Mouse (Mus musculus) lung, postnatal 10 days (tissue): Measurements from ENCODE around the gene Ankle2.

ENCODE experiments used
- DNase-seq: peaks from one replicate; pipeline ENCODE4 v3.0.0; 2021

Gene Ankle2

GRCm38 (mm10) chr5:110285156-110285555 lies 54.4 kb downstream of the Ankle2 start:
- no peak for DNase-seq

- peak; percentile 95 for DNase-seq
Observed at GRCm38 (mm10) chr5:110285770-110286445, 55.1 kb downstream of the Ankle2 start, which contains the start of the genes Pxmp2 and Pole. Pxmp2 (minus strand) TSS chr5:110286186. Pole (plus strand) TSS chr5:110286306.

DNA sequence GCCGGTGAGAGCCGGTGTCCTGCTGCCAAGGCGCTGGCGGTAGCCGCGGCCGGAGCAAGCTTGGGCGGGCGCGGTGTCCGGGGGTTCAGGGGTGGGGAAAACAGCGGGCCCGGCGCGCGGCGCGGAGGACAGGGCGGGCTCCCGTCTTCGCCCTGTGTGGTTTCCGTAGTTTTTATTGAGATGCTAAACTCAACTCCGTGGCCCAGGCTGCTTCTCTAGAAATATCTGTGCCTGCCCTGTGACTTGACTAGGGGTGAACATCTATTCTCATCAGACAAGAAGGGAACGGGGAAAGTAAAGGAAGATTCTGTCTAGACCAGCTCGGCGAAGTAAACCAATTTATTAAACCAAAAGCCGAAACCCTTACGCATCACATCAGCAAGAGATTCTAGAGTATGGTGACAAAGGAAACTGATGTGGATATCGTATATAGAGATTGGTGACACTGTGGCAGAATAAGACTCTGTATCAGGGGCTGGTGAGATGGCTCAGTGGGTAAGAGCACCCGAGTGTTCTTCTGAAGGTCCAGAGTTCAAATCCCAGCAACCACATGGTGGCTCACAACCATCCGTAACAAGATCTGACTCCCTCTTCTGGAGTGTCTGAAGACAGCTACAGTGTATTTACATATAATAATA lies 55.8 kb downstream of the Ankle2 start:
- no peak for DNase-seq

DNA sequence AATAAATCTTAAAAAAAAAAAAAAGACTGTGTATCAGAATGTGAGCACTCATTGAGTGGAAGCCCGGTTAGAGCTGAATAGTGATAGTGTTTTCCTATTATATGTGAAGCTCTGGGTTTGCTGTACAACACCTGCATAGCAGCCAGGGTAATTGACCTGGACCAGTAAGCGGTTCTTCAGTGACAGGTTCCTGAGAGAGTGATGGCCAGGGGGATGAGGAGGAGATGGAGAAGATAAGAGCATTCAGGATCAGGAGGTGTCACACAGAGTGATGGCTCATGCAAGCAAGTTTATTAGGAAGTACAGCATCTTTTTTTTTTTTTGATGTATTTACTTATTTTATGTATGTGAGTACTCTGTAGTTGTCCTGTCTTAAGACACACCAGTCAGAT lies 56.3 kb downstream of the Ankle2 start:
- DNase-seq, result no peak

DNA sequence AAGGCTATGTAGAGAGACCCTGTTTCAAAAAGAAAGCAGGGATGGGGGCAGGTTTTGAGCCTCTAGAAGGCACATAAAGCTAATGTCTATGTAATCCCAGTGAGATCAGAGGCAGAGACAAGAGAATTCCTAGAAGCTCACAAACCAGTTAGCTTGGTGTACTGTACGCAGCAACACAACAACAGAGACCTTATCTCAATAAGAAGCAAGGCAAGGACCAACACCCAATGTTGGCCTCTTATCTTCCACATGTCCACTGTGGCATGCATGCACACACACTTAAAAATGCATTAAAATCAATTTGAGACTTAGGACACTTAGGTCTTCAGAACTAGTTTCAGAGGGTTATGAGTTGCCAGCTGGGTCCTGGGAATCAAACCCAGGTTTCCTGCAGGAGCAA lies 60.8 kb downstream of the Ankle2 start:
- DNase-seq, result no peak

DNA sequence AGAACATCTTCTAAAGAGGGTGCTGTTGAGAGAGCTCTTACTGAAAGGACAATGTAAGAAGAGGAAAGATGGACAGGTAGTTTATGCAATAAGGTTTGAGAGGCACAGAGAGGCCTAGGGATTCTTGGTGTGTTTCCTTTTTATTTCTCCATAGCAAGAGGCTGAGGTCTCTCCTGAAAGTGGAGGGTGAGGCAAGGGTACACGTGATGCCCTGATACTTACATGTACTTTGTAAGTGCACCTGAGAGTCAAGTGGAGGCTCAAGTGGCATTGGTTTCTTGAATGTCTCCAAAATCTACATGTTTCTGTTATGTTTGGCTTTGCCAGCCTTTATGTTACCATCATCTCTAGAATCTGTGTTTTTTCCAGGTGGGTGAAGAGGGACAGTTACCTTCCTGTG lies 65.8 kb downstream of the Ankle2 start:
- DNase-seq, result no peak

GRCm38 (mm10) chr5:110300591-110300990 lies 69.8 kb downstream of the Ankle2 start:
- no peak for DNase-seq
